Mouse (Mus musculus) neural tube, embryonic 11.5 days (tissue): Measurements from ENCODE around the gene Rmnd5b. TPM values are rescaled to one million over a fixed set of nuclear protein-coding genes. Genes with fewer than 3 reads are reported as not detected.

Experiments
- polyA plus RNA-seq: library from polyadenylated mRNA; unstranded; fragments of >200 nt; fragmentation: Nextera tagmentation; extraction: Ambion mirVana; gene quantifications from 2 replicates; pipeline ENCODE4 v1.2.1, GENCODE M21; 2014

The Rmnd5b gene
- polyA plus RNA-seq, 1 experiment from 2014 or later, result 52.6 TPM

Other genes with a start within 250 kb of the Rmnd5b start
- 10.1 and 11.0 TPM in 2 replicates for gene Phykpl, start 51.1 kb downstream of the Rmnd5b start, polyA plus RNA-seq
- 764 and 777 TPM in 2 replicates for gene Hnrnpab, start 29.0 kb downstream of the Rmnd5b start, polyA plus RNA-seq
- 155 and 168 TPM in 2 replicates for gene Nhp2, start 16.2 kb downstream of the Rmnd5b start, polyA plus RNA-seq
- 12.2 and 13.5 TPM in 2 replicates for gene N4bp3, start 14.9 kb upstream of the Rmnd5b start, polyA plus RNA-seq
- gene D930048N14Rik, start 15.1 kb upstream of the Rmnd5b start, polyA plus RNA-seq, result 0.74 and 1.4 TPM in 2 replicates
- gene 0610009B22Rik, start 53.0 kb upstream of the Rmnd5b start, polyA plus RNA-seq, result 88.7 and 99.1 TPM in 2 replicates
- 14.1 and 14.9 TPM in 2 replicates for gene Sec24a, start 127.7 kb upstream of the Rmnd5b start, polyA plus RNA-seq
- gene Sar1b, start 127.8 kb upstream of the Rmnd5b start, polyA plus RNA-seq, result 124 and 126 TPM in 2 replicates
- 0.07 and 0.16 TPM in 2 replicates for gene Jade2, start 221.8 kb upstream of the Rmnd5b start, polyA plus RNA-seq